Mouse (Mus musculus) liver, embryonic 14.5 days (tissue): ENCODE measurements at regions not wholly inside any gene's neighbourhood (a gene's known extent, or its start where the extent isn't known, plus 50 kb on each side); places are given as distances from the start of the nearest gene placed in this dataset.

Source experiments
- CTCF ChIP-seq: IDR thresholded peaks from 2 replicates; pipeline ENCODE4 v1.5.1; 2016; ENCODE audit warnings: antibody characterized with exemption, low read depth, control low read depth
- EP300 ChIP-seq: IDR thresholded peaks from 2 replicates; pipeline ENCODE4 v1.6.1; 2016; ENCODE audit warnings: antibody characterized with exemption, low read depth

DNA sequence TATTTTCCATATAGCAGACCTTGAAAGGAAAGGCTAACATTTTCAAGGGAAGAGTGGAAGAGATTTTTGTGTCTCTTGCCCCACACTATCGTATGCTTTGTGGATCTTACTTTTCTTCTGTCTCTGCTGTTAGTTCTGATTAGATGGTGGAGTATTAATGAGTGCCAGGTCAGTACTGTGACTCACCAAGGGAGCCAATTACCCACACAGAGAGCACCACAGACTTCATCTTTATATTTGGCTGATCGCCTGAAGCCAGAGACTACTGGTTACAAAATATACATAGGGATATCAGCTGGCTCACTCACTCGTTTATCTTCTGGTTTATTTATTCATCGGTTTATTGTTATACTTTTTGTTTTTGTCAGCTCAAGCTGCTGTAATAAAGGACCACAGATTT lies 381.5 kb downstream of the Brinp2 start:
- no peak for TF ChIP-seq CTCF
- TF ChIP-seq EP300 = no peak
